Mouse (Mus musculus) heart, postnatal 4 days (tissue): ENCODE measurements around the gene Tbc1d9b. TPM values are rescaled to one million over a fixed set of nuclear protein-coding genes. Genes with fewer than 3 reads are reported as not detected.

ENCODE experiments used
- DNase-seq: peaks from one replicate; pipeline ENCODE4 v3.0.0; 2021
- total RNA-seq, 2 experiments: library from RNA; stranded (reverse); gene quantifications; 2 replicates each; pipeline ENCODE4 v1.2.3; 2021

The Tbc1d9b gene
- total RNA-seq, 2 experiments from 2014 or later, result 40.6 to 42.4 TPM

DNA sequence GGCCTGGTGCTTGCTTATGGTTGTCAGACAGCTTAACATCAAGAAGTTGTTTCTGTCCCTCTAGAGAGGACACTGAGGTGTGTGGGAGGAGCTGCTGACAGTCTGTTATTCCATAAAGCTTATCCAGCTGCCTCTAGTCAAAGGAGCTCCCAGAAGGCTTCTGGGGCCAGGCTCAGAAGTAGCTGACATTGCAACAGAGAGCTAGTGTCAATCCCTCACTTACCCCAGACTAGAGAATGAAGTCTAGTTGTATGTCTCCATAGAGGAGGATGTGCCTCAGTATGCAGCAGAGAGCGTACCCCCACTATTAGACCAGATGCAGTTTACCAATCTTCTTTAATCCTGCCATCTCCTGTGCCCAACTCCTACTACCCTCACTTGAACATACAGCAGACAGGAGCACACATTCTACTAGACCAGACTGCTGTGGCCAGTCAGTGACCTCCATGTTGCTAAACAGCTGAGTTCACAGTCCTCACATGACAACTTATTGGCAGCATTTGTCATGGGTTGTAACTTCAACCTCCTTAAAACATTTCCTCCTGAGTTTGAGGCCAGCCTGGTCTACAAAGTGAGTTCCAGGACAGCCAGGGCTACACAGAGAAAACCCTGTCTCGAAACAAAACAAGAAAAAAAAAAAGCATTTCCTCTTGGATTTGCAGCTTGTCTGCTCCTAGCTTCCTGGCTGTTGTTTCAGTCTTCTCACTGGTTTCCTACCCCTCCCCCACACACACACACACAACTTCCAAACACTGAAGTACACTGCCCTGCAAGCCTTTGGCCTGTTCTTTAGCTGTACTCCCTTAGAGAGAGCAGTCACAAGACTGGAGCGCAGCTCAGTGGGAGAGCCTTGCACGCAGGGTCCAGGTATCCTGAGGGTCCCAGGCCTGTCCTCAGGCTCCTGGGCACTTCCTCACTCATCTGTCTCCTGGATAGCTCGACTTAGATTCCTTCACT, 47.6 kb downstream of the Tbc1d9b start:
- DNase-seq, result no peak

DNA sequence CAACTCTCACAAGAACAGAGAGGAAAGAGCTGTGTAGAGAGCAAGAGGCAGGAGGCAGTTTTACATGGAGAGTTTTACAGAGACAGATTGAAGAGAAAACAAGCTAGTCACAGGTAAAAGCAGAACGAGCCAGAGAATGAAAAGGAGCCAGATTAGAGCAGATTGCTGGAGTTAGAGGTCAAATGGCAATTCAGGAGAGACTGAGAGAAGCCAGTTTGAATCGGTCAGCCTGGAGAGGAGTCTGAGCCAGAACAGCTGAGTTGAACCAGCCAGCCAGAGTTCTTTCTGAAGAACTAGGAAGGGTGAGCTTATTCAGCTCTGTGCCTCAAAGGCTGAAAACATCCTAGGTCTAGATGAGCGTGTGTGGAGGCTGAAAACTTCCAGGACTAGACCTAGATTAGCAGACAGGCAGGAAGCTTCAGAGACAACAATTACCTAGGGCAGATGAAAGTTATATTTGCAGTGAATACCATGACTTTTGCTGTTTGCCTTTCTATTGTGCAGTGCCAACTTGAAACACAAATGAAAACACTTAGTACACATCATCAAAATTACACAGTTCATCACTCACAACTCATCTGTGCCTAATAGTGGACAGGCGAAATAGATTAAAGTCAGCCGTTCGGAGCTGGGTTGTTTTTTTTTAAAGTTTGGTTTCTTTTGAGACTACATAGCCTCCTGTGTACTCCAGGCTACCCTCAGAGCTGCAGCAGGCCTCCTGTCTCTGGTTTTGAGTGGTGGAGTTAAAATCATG, 49.5 kb downstream of the Tbc1d9b start:
- no peak for DNase-seq

GRCm38 (mm10) chr11:50182702-50183101, 51.5 kb downstream of the Tbc1d9b start:
- no peak for DNase-seq

DNA sequence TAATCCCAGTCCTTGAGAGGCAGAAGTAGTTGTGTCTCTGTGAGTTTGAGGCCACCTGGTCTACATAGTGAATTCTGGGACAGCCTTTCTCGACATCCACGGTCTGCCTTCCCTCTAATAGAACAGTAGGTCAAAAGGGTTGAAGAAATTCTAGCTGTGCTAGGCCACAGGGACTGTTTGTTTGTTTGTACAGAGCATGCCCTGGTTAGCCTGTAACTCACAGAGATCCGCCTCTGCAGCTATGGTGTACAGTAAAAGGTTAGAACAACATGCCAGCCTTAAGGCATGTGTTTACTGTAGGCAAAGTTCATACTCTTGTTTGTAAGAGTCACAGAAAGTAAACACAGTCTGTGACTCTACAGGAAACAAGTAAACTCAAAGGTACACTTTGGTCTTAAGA, 53.6 kb downstream of the Tbc1d9b start:
- no peak for DNase-seq

GRCm38 (mm10) chr11:50188682-50189081, 57.5 kb downstream of the Tbc1d9b start:
- no peak for DNase-seq

GRCm38 (mm10) chr11:50190362-50190761, 59.2 kb downstream of the Tbc1d9b start:
- no peak for DNase-seq

- no peak for DNase-seq
These were observed 61.1 kb downstream of the Tbc1d9b start for GRCm38 (mm10) chr11:50192278-50192677.

GRCm38 (mm10) chr11:50194070-50194469, 62.9 kb downstream of the Tbc1d9b start:
- DNase-seq, result no peak

GRCm38 (mm10) chr11:50194793-50195192, 63.6 kb downstream of the Tbc1d9b start:
- no peak for DNase-seq

DNA sequence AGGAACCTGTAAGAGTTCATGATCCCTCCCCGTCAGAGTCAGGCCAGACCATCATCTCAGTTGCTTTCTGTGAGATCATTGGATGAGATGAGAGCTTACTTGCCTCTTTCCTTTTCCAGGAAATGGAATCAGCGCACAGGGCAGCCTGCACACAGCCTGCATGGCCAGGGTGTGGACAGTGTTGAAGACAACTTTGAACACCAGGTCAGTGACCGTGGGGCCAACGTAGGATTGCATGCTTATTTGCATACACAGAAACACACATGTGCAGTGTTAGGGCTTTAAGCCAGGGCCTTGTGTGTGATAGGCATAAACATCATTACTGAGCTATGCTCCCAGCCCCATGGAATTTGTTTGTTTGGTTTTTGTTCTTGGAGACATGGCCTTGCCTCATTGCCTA, 66.3 kb downstream of the Tbc1d9b start:
- DNase-seq, result no peak

GRCm38 (mm10) chr11:50198219-50198846, 67.1 kb downstream of the Tbc1d9b start:
- DNase-seq, result no peak

- DNase-seq, result no peak
These were observed 67.7 kb downstream of the Tbc1d9b start for GRCm38 (mm10) chr11:50198916-50199315.

DNA sequence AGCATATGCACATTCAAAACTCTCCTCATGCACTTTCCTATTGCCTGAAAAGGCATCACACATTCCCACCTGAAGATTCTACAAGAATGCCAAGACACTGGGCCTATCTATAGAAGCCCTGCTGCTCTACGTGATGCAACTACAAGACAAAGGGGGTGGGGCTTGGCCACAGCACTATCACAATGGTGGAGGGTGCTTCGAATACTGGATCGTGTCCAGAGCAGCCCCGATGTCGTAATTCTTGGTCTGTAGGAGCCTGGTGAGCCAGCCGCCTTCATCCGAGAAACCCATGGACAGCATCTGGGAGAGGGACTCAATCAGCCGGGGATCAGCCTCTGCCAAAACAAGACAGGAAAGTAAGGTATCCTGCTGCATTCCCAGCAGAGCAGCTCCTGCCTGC, 69.4 kb downstream of the Tbc1d9b start:
- DNase-seq, result no peak

GRCm38 (mm10) chr11:50201590-50201989, 70.4 kb downstream of the Tbc1d9b start:
- DNase-seq, result no peak

- DNase-seq, result no peak
These were observed 72.2 kb downstream of the Tbc1d9b start for GRCm38 (mm10) chr11:50203302-50203827.

DNA sequence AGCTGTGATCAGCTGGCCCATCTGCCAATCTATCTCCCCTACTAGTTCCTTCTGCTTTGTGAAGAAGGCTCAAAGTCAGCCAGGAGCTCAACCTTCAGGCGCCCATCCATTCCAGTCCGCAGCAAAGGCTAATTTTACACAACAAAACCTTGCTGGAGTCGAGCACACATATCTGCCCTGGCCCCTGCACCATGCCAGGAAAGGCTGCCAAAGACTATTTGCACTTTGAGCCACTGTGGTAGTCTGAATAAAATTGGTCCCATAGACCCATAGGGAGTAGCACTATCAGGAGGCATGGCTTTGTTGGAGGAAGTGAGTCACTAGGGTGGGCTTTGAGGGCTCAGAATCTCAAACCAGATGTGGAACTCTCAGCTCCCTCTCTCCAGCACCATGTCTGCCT, 74.2 kb downstream of the Tbc1d9b start:
- no peak for DNase-seq

DNA sequence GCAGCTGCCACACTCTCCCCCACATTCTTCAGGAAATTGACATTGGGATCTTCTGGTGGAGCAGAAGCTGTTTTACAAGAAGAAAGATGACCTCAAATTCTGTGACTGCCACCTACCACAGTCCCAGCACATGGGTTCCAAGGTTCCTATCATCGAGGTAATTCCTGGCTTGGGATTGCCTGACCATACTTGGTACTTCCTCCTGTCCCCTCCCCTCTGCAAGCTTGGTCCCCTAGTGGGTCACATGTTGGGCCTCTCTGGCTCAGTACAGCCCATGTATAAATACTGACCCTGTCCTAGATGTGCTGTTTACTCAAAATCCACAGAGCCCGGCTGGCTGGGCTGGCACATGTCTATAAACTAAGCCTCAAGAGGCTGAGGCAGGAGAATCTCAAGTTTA, 74.8 kb downstream of the Tbc1d9b start:
- no peak for DNase-seq

DNA sequence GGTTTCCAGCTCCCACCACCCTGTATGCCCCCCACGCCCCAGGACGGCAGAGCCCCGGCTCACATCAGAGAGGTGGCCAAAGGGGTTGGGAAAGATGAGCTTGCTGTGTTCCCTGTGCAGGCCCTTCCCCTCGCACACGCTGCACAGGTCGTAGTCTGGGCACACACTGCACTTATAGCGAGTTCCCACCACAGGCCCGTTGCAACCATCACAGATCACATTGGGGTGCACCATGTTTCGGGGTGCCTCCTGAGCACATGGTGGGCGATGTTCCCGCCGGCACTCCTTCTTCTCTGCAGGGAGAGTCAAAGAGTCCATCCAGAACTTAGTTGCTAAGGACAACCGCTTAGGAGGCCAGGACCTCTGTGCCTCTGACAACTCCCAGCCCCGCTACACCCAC, 76.1 kb downstream of the Tbc1d9b start:
- no peak for DNase-seq

GRCm38 (mm10) chr11:50208039-50208438, 76.8 kb downstream of the Tbc1d9b start:
- no peak for DNase-seq

- peak; percentile 94 for DNase-seq
These were observed 78.9 kb downstream of the Tbc1d9b start for GRCm38 (mm10) chr11:50210101-50210504.

DNA sequence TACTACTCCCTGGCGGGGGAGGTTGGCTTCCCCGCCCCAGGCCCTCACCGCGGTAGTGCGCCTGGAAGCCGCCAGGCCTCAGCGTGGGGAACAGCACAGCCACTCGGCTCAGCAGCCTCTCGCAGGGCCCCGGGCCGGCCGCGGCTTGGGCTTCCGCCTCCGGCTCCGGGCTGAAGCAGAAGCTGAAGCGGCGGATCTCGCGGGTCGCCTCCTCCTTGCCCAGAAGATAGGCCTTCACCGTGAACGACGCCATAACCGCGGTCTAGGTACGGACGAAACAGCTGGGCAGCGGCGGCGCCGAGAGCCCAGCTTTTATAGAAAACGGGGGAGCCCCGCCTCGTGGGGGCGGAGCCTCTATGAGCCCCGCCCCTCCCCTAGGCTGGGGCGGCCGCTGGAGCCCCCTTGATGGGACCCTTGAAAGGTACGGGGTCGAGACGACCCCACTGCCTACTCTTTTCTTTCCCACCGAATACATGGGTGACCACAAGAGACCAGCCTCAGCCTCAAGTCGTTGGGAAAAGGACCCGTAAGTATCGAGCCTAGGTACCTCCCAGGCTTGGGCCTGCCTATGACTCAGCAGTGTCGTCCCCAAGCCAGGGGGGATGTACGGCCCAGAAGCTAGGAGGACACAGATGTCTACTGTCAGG, 79.4 kb downstream of the Tbc1d9b start, which contains the start of the genes Sqstm1 and Mgat4b:
TSS of gene Sqstm1 (minus strand) at position 323 of the 647 bp plus-strand sequence.
TSS of gene Mgat4b (plus strand) at position 386 of the 647 bp plus-strand sequence.
- DNase-seq, result peak; percentile 89
